14 mouse cellular contexts compared by ENCODE assay signal in genomic region chr16:31047186-31047898, GRCm38 (mm10).
DNase-seq lines count a peak whose midpoint lies in the region; ATAC-seq lines count a peak whose summit lies in the region.
"Had no signal": no experiment of that assay in that cellular context is flagged by ENCODE, and none has a peak within 500 bp of the region (broad histone marks: within the 10 kb centered on the region; RNA-seq: fewer than 3 reads in every experiment).

No protein-coding gene starts in this region.

- DNase-seq in cerebellum, postnatal 4 days (ENCODE audit: low spot score in 2 of 2): no peak
- DNase-seq in layer of hippocampus, adult 11-12 months (ENCODE audit: low spot score): peak; percentile 44
- DNase-seq in layer of hippocampus, adult 9-10 months (ENCODE audit: low spot score): no peak
- peak; percentile 45 for DNase-seq in cerebellum, adult 11 months
- DNase-seq in cerebellum, postnatal 14 days: peak; percentile 46 to 63
- no peak for DNase-seq in thymus, postnatal 10 days (ENCODE audit: low spot score in 2 of 2)
- DNase-seq in urinary bladder, postnatal 4 days (ENCODE audit: low spot score in 2 of 2): no peak
- DNase-seq: gastrocnemius, postnatal 14 days; kidney, adult 8-10 months; kidney, postnatal 36 days; thymus, postnatal 25 days had no signal

- peak; percentile 55 for ATAC-seq in cerebellum, adult (ENCODE audit: insufficient number of reproducible peaks, low FRiP score, low TSS enrichment)
- ATAC-seq: CD4-positive, CD25-positive, alpha-beta regulatory T cell, adult 4 months; inflammation-experienced regulatory T-cells, adult 6 months had no signal

Comparison
In these comparisons a context has a peak if more than half of its experiments do, and no peak if none do; other contexts are left out.
1. DNase-seq: peak in layer of hippocampus, adult 11-12 months (single experiment), cerebellum, adult 11 months (single experiment) and cerebellum, postnatal 14 days (2 of 2); none in cerebellum, postnatal 4 days (0 of 2), layer of hippocampus, adult 9-10 months (single experiment), thymus, postnatal 10 days (0 of 2) and urinary bladder, postnatal 4 days (0 of 2).